Mouse (Mus musculus): Measurements from ENCODE around the gene Hunk. TPM values are rescaled to one million over a fixed set of nuclear protein-coding genes. Genes with fewer than 3 reads are reported as not detected.

The Hunk gene
- polyA plus RNA-seq, 1 experiment from 2014 or later = 19.3 TPM

DNA sequence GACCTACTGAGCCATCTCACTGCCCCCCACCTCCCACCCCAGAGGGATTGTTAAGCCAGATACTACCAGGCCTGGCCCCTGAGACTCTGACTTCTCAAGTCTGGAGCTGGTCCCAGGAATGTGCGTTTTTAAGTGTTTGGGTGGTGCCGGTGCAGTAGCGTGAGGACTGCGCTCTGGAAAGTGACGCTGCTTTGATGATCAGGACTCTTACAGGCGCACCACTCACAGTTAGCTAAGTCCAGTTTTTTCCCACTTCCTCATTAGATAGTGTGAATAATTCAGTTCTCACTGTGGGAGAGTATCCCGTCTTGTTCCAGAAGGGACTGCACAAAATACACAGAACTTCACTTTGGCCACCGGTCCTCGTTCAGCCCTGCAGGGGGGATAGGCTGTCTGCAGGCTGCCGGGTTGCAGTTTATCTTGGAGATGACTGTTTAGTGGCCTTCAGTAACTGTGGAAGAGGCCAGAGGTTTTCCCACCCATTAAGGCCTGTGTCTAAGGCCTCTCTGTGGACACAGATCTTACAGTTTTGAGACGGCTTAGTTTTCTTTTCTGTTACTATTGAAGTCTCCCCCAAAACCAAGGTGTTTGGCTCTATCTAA, 75.6 kb downstream of the Hunk start:
- Histone ChIP-seq H3K27me3 (replicated peaks) (no peaks in the 10 kb centered on the region), H3K36me3 (peaks cover 29% of the 10 kb centered on the region), H3K4me1 (replicated peaks) (peaks cover 61% of the 10 kb centered on the region), H3K4me2 (peak overlapping the region; percentile 55), H3K9me3 (replicated peaks) (0 out of 2 replicates have a peak, but pooled peaks cover 3% of the 10 kb centered on the region), H3K27ac (ENCODE audit: poor library complexity, severe bottlenecking) (peak overlapping the region; percentile 82), H3K4me3 (peak overlapping the region; percentile 2; the same call in 1 of the 2 replicates), H3K9ac (peak overlapping the region; percentile 54; the same call in 1 of the 2 replicates)
- WGBS = 12% methylated on average over 11 of the region's 11 CpGs
- ATAC-seq (ENCODE audit: insufficient number of reproducible peaks, low FRiP score) = 0 out of 2 replicates have a peak, but pooled peaks have one; percentile 37

DNA sequence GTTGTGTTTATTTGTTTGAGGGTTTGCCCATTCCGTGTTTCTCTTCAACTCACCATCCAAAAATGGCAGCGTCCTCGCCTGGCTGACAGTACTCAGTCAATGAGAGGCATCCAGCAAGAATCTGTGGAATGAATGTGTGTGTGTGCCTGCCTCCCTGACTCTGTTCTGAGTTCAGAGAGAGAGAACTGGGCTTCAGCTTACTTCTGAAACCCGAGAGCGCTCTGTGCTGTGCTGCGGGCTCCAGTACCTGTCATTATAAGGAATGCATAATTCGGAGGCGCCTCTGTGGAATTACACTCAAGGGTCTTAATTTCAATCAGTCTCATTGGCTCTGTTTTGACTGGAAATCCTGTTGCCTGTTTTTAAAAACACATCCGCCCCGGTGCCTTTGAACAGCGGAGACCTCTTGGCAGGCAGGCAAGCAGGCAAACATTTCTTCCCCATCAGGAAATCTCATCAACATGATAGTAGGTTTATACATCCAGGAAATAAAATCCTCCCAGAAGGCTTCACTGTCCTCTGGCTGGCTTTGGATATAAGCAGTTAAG, 77.0 kb downstream of the Hunk start:
- H3K9ac ChIP-seq = no peak overlapping the region
- peaks cover 40% of the 10 kb centered on the region for H3K36me3 ChIP-seq
- H3K27me3 ChIP-seq (replicated peaks) = no peaks in the 10 kb centered on the region
- no peak overlapping the region; the same call in 1 of the 2 replicates for H3K4me2 ChIP-seq
- 0 out of 2 replicates have a peak, but pooled peaks cover 3% of the 10 kb centered on the region for H3K9me3 ChIP-seq (replicated peaks)
- no peak for ATAC-seq (ENCODE audit: insufficient number of reproducible peaks, low FRiP score)
- peak overlapping the region; percentile 31 for H3K27ac ChIP-seq (ENCODE audit: poor library complexity, severe bottlenecking)
- 45% methylated on average over 11 of the region's 11 CpGs for WGBS
- H3K4me3 ChIP-seq = no peak overlapping the region
- peaks cover 56% of the 10 kb centered on the region for H3K4me1 ChIP-seq (replicated peaks)

DNA sequence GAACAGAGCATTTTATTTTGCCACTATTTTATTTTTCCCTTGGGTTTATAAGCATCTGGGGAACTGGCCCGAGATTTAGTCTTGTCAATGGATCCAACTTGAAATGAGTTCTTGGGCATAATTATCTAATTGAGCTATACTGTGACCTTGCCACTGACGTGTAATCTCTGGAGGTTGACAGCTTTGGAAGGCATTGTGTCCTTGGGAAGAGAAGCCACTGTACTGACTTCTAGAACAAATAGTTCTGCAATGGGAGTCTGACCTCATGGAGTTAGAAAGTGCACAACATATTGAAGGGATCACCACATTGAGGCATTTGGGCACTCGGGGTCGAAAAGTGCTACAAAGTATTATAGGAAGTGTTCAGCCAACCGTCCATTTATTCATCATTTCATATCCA, 79.3 kb downstream of the Hunk start:
- Histone ChIP-seq H3K4me3 (no peak overlapping the region), H3K9ac (no peak overlapping the region), H3K4me2 (no peak overlapping the region), H3K27me3 (replicated peaks) (no peaks in the 10 kb centered on the region), H3K4me1 (replicated peaks) (peaks cover 40% of the 10 kb centered on the region), H3K27ac (ENCODE audit: poor library complexity, severe bottlenecking) (no peak overlapping the region), H3K36me3 (peaks cover 58% of the 10 kb centered on the region), H3K9me3 (replicated peaks) (peaks cover 8% of the 10 kb centered on the region; the same call in 1 of the 2 replicates)
- no peak for ATAC-seq (ENCODE audit: insufficient number of reproducible peaks, low FRiP score)
- 81% methylated on average over 5 of the region's 5 CpGs for WGBS

DNA sequence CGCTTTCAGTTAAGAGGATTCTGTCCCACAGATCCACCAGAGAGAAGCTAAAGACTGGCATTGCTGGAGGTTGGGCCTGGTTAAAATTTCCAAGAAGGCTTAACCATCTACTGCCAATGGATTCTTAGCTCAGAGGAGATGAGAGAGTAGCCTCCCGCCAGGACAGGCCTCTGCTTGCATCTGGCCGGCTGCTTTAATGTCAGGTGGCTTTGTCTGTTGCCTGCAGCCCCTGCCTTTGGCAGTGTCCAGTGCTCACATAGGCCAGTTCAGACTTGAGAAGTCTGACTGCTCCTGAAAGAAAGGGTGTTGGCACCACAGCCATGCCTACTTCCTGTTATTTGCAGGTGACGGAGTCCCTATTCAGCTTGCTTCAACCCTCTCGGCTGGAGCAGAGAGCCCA, 82.5 kb downstream of the Hunk start:
- peaks cover 76% of the 10 kb centered on the region for H3K36me3 ChIP-seq
- peaks cover 8% of the 10 kb centered on the region; the same call in 1 of the 2 replicates for H3K9me3 ChIP-seq (replicated peaks)
- H3K4me3 ChIP-seq = no peak overlapping the region
- no peak overlapping the region for H3K9ac ChIP-seq
- 86% methylated on average over 5 of the region's 5 CpGs for WGBS
- H3K27me3 ChIP-seq (replicated peaks) = no peaks in the 10 kb centered on the region
- no peak overlapping the region for H3K27ac ChIP-seq (ENCODE audit: poor library complexity, severe bottlenecking)
- no peak for ATAC-seq (ENCODE audit: insufficient number of reproducible peaks, low FRiP score)
- H3K4me1 ChIP-seq (replicated peaks) = peaks cover 9% of the 10 kb centered on the region
- no peak overlapping the region for H3K4me2 ChIP-seq

DNA sequence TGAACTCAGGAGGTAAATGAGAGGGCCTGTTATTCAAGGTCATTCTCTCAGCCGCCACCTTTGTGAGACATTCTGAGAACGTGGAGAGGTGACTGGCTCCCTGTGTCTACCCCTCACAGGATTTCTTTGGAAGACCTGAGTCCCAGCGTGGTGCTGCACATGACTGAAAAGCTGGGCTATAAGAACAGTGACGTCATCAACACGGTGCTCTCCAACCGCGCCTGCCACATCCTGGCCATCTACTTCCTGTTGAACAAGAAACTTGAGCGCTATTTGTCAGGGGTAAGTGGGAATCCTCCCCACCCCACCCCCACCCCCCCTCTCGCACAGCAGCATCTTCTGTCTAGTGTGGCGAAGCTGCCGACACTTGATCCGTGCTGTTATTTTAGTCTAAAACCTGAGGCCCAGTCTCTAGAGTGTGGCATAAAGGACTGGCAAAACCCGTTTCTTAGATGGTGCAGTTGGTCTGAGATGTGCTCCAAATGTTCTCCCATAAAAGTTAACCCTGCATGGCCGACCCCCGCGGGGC, 90.0 kb downstream of the Hunk start:
- 0 out of 2 replicates have a peak, but pooled peaks cover 11% of the 10 kb centered on the region for H3K9me3 ChIP-seq (replicated peaks)
- no peak overlapping the region for H3K4me2 ChIP-seq
- peaks cover 87% of the 10 kb centered on the region for H3K36me3 ChIP-seq
- 84% methylated on average over 16 of the region's 16 CpGs for WGBS
- no peak overlapping the region for H3K9ac ChIP-seq
- no peak overlapping the region for H3K4me3 ChIP-seq
- ATAC-seq (ENCODE audit: insufficient number of reproducible peaks, low FRiP score) = no peak
- no peaks in the 10 kb centered on the region for H3K4me1 ChIP-seq (replicated peaks)
- no peaks in the 10 kb centered on the region for H3K27me3 ChIP-seq (replicated peaks)
- H3K27ac ChIP-seq (ENCODE audit: poor library complexity, severe bottlenecking) = no peak overlapping the region

DNA sequence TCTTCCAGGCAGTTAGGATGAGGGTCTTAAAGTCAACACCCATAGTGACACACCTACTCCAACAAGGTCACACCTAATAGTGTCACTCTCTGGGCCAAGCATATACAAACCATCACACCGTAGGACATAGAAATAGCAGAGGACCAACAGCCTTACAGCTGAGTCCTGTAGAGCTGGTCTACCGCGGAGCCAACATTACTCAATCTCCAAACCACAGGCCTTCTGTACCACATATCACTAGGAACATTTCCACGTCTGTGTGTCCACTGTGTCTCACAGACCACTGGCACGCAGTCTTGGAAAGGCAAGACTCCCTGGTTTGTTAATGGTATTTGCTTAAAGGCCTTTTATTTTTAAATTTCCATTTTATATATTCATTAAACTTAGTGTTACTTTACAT, 95.8 kb downstream of the Hunk start:
- no peak overlapping the region for H3K27ac ChIP-seq (ENCODE audit: poor library complexity, severe bottlenecking)
- 93% methylated on average over 5 of the region's 5 CpGs for WGBS
- peaks cover 99% of the 10 kb centered on the region for H3K36me3 ChIP-seq
- no peak overlapping the region for H3K4me3 ChIP-seq
- 0 out of 2 replicates have a peak, but pooled peaks cover 1% of the 10 kb centered on the region for H3K9me3 ChIP-seq (replicated peaks)
- no peak overlapping the region for H3K9ac ChIP-seq
- H3K27me3 ChIP-seq (replicated peaks) = no peaks in the 10 kb centered on the region
- H3K4me2 ChIP-seq = no peak overlapping the region
- ATAC-seq (ENCODE audit: insufficient number of reproducible peaks, low FRiP score) = no peak
- H3K4me1 ChIP-seq (replicated peaks) = no peaks in the 10 kb centered on the region

DNA sequence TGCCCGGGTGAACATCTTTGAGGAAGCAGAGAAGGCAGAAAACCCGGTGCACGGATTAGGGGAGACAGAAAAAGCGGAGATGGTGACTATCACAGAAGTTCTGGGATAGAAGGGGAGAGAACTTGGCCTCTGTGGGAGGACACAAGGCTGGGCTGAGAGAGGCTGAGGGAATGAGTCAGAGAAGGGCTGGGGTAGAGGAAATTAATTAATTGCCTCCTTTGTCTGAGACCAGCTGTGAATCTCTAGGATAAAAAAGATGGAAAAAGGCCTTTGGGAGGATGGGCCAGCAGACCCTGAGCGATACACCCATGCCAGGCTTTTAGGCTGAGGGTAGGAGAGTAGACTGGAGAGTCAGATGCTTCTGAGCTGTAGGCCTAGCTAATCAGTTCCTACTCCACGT, 97.5 kb downstream of the Hunk start:
- 83% methylated on average over 6 of the region's 6 CpGs for WGBS
- Histone ChIP-seq H3K9ac (no peak overlapping the region), H3K4me2 (no peak overlapping the region), H3K36me3 (peaks cover 99% of the 10 kb centered on the region), H3K4me1 (replicated peaks) (no peaks in the 10 kb centered on the region), H3K4me3 (no peak overlapping the region), H3K9me3 (replicated peaks) (no peaks in the 10 kb centered on the region), H3K27me3 (replicated peaks) (no peaks in the 10 kb centered on the region), H3K27ac (ENCODE audit: poor library complexity, severe bottlenecking) (no peak overlapping the region)
- ATAC-seq (ENCODE audit: insufficient number of reproducible peaks, low FRiP score) = no peak

DNA sequence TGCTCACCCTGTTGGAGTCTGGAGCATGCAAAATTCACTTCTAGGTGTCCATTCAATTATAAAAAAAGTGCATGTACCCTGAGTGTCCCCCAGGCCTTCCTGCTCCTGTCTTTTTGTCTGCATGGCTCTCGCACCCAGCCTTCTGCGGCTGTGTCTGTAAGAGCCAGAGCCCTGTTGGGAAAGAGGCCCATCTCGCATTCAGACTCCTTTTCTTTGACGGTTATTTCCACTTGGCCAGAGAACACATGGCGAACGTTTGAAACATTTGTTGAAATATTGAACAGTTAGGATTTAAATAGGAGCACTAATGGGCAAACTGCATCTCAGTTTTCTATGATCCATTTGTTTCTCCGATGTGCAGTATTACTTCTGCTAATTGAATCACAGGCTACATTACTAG, 99.3 kb downstream of the Hunk start:
- Histone ChIP-seq H3K9ac (no peak overlapping the region), H3K27ac (ENCODE audit: poor library complexity, severe bottlenecking) (no peak overlapping the region), H3K27me3 (replicated peaks) (no peaks in the 10 kb centered on the region), H3K4me2 (no peak overlapping the region), H3K36me3 (peaks cover 100% of the 10 kb centered on the region), H3K4me3 (no peak overlapping the region), H3K4me1 (replicated peaks) (peaks cover 7% of the 10 kb centered on the region), H3K9me3 (replicated peaks) (no peaks in the 10 kb centered on the region)
- 93% methylated on average over 7 of the region's 7 CpGs for WGBS
- no peak for ATAC-seq (ENCODE audit: insufficient number of reproducible peaks, low FRiP score)

DNA sequence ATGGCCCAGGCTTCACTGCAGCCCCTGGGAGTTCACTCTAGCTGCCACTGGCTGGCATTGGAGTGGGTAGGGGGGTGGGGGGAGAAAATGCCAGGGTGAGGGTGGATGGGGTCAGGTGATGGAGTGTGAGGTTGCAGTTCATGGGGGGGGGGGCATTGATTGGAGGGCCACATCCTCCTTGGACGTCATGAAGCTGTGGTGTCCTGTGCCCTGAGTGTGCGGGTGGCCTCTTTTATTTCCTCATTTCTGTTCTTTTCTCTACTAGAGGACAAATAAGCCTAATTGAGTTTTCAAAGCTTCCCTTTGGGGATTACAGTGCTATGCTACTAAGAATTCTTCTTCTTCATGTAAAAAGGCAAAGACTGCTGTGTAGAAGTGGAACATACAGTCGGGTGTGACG, 99.8 kb downstream of the Hunk start:
- 88% methylated on average over 4 of the region's 4 CpGs for WGBS
- ATAC-seq (ENCODE audit: insufficient number of reproducible peaks, low FRiP score) = no peak
- Histone ChIP-seq H3K9me3 (replicated peaks) (no peaks in the 10 kb centered on the region), H3K4me1 (replicated peaks) (peaks cover 8% of the 10 kb centered on the region), H3K9ac (no peak overlapping the region), H3K36me3 (peaks cover 96% of the 10 kb centered on the region), H3K4me2 (no peak overlapping the region), H3K4me3 (no peak overlapping the region), H3K27ac (ENCODE audit: poor library complexity, severe bottlenecking) (no peak overlapping the region), H3K27me3 (replicated peaks) (no peaks in the 10 kb centered on the region)

DNA sequence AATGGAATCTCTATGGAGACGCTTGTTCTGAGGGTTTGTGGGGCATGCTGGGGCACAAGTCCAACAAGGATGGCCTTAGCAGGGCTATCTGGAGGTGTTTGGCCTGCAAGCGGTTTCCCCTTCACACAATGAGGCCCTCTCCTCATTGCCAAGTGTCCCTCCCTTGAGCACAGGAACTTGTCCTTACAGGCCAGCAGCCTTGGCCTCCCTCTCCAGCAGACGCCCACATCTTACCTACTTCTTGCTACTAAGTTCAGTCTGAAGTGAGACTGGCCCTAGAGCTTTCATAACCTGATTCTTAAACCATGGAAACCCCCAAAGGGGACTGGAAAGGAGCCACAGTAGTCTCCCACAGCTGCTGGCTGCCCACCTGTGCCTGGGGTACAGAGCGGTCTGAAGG, 104.3 kb downstream of the Hunk start:
- no peak overlapping the region for H3K4me3 ChIP-seq
- H3K9me3 ChIP-seq (replicated peaks) = no peaks in the 10 kb centered on the region
- no peak overlapping the region for H3K4me2 ChIP-seq
- H3K4me1 ChIP-seq (replicated peaks) = peaks cover 22% of the 10 kb centered on the region
- no peak overlapping the region for H3K9ac ChIP-seq
- WGBS = 70% methylated on average over 4 of the region's 4 CpGs
- no peak for ATAC-seq (ENCODE audit: insufficient number of reproducible peaks, low FRiP score)
- H3K27me3 ChIP-seq (replicated peaks) = no peaks in the 10 kb centered on the region
- peaks cover 77% of the 10 kb centered on the region for H3K36me3 ChIP-seq
- H3K27ac ChIP-seq (ENCODE audit: poor library complexity, severe bottlenecking) = no peak overlapping the region

DNA sequence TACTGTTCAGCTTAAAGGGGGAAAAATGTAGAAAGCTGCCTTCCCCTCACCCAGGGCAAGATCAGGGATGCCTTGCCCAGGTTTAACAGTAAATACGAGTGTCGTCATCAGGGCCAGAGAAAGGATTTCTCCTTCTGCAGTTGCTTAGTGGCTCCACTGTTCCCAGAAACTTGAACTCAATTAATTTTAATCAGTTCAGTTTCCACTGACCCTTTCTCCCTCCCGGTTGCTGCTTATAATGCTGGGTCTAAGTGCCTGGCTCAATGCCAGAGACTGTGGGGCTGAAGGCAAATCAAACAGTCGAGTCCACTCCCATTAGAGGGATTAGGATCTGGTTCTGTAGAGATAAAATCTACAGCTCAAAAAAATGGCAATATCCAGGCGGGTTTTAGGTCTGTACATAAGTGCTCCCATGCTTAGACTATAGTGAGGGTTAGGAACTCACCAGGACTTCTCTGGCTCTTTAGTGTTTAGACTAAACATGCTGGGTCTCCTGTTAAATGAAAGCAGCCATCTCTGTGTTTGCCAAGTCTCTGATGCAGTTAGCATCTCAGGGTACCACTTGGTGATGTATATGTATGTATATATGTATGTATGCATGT, 106.2 kb downstream of the Hunk start:
- H3K4me2 ChIP-seq = no peak overlapping the region
- H3K27me3 ChIP-seq (replicated peaks) = no peaks in the 10 kb centered on the region
- H3K9ac ChIP-seq = no peak overlapping the region
- H3K9me3 ChIP-seq (replicated peaks) = no peaks in the 10 kb centered on the region
- 40% methylated on average over 5 of the region's 5 CpGs for WGBS
- H3K36me3 ChIP-seq = peaks cover 73% of the 10 kb centered on the region
- no peak overlapping the region for H3K27ac ChIP-seq (ENCODE audit: poor library complexity, severe bottlenecking)
- ATAC-seq (ENCODE audit: insufficient number of reproducible peaks, low FRiP score) = no peak
- peaks cover 22% of the 10 kb centered on the region for H3K4me1 ChIP-seq (replicated peaks)
- no peak overlapping the region for H3K4me3 ChIP-seq
